Mouse (Mus musculus) midbrain, embryonic 16.5 days (tissue): ENCODE measurements around the gene St6galnac4. TPM values are rescaled to one million over a fixed set of nuclear protein-coding genes. Genes with fewer than 3 reads are reported as not detected.

ENCODE experiments used
- ATAC-seq: fragments of 200-750 bp; cut with Nextera tagmentation; 2 replicates; pipeline ENCODE4 v1.8.0; 2017; ENCODE audit warnings: moderate TSS enrichment
- H3K27ac ChIP-seq: fragments of 300-500 bp; sonication (generic); 2 replicates; pipeline ENCODE4 v1.5.1; 2014; ENCODE audit warnings: mild to moderate bottlenecking, low read length, mixed read lengths
- H3K27me3 ChIP-seq: fragments of 300-500 bp; sonication (generic); 2 replicates; pipeline ENCODE4 v1.6.1; 2014; ENCODE audit warnings: low read depth, low read length, mixed read lengths; ENCODE audit not compliant: control insufficient read depth, insufficient read depth
- H3K36me3 ChIP-seq: fragments of 300-500 bp; sonication (generic); 2 replicates; pipeline ENCODE4 v1.6.1; 2014; ENCODE audit warnings: mild to moderate bottlenecking, low read length, moderate library complexity, mixed read lengths; ENCODE audit not compliant: control insufficient read depth, insufficient read depth
- H3K4me1 ChIP-seq: fragments of 300-500 bp; sonication (generic); 2 replicates; pipeline ENCODE4 v1.6.1; 2014; ENCODE audit warnings: mild to moderate bottlenecking, low read length, mixed read lengths; ENCODE audit not compliant: control insufficient read depth, insufficient read depth
- H3K4me2 ChIP-seq: fragments of 300-500 bp; sonication (generic); 2 replicates; pipeline ENCODE4 v1.6.1; 2014; ENCODE audit warnings: mild to moderate bottlenecking, low read length, mixed read lengths
- H3K4me3 ChIP-seq: fragments of 300-500 bp; sonication (generic); 2 replicates; pipeline ENCODE4 v1.5.1; 2014; ENCODE audit warnings: low read depth, mild to moderate bottlenecking, low read length, moderate library complexity, mixed read lengths
- H3K9ac ChIP-seq: fragments of 300-500 bp; sonication (generic); 2 replicates; pipeline ENCODE4 v1.6.1; 2014; ENCODE audit warnings: low read depth, low read length, mixed read lengths
- H3K9me3 ChIP-seq: fragments of 300-500 bp; sonication (generic); replicated peaks from 2 replicates; pipeline ENCODE4 v1.6.1; 2014; ENCODE audit warnings: mild to moderate bottlenecking, low read length, mixed read lengths; ENCODE audit not compliant: control insufficient read depth, poor library complexity, severe bottlenecking
- WGBS: fragments of 180-500 bp; shearing (Covaris S2); extraction: QIAGEN DNeasy Blood & Tissue Kit; methylation state at CpG from one replicate; pipeline ENCODE4 v1.1.7; 2014; 5-methylcytosine and 5-hydroxymethylcytosine counted together
- polyA plus RNA-seq: library from polyadenylated mRNA; unstranded; fragments of >200 nt; fragmentation: Nextera tagmentation; extraction: Ambion mirVana; gene quantifications from 2 replicates; pipeline ENCODE4 v1.2.1, GENCODE M21; 2015

The St6galnac4 gene
- 33.4 and 39.0 TPM in 2 replicates for polyA plus RNA-seq

GRCm38 (mm10) chr2:32586871-32587351 is at the start of gene St6galnac4:
TSS of gene St6galnac4 (plus strand) at chr2:32587095.
- Histone ChIP-seq H3K27me3 (no peaks in the 10 kb centered on the region), H3K4me2 (peak within 1 kb of the TSS; percentile 66), H3K9me3 (no peaks in the 10 kb centered on the region), H3K9ac (peak within 1 kb of the TSS; percentile 86), H3K4me1 (peaks cover 16% of the 10 kb centered on the region), H3K27ac (peak within 1 kb of the TSS; percentile 60; the same call in 1 of the 2 replicates), H3K36me3 (no peaks in the 10 kb centered on the region), H3K4me3 (peak within 1 kb of the TSS; percentile 63)
- under 1% methylated on average over 38 of the region's 38 CpGs for WGBS
- peak; percentile 75 for ATAC-seq

GRCm38 (mm10) chr2:32537360-32537905 is 49.5 kb upstream of the St6galnac4 start:
- no peaks in the 10 kb centered on the region for H3K9me3 ChIP-seq
- no peaks in the 10 kb centered on the region for H3K27me3 ChIP-seq
- ATAC-seq: no peak
- no peaks in the 10 kb centered on the region for H3K36me3 ChIP-seq
- peak overlapping the region; percentile 62 for H3K27ac ChIP-seq
- peak overlapping the region; percentile 83 for H3K4me3 ChIP-seq
- peak overlapping the region; percentile 95 for H3K9ac ChIP-seq
- H3K4me1 ChIP-seq: peaks cover 38% of the 10 kb centered on the region
- 9% methylated on average over 9 of the region's 9 CpGs for WGBS
- peak overlapping the region; percentile 88 for H3K4me2 ChIP-seq

DNA sequence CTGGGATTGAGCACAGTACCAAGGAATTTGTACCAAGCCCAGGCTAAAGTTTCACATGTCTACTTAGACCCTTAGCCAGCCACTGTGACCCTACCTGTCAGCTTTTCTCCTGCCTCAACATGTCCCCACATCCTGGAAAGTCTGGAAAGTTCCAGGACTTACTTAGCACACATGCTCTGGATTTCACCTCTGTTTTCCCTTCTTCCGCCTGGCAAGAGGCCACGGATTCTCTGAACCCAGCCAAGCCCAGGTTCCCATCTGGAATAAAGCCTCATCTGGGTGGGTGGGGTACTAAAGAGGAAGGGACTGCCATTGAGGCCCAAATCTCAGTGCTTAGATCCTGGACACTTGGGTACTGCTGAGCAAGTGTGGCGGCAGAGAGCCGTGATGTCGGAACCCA is 49.0 kb upstream of the St6galnac4 start:
- no peaks in the 10 kb centered on the region for H3K27me3 ChIP-seq
- WGBS: 74% methylated on average over 5 of the region's 5 CpGs
- peaks cover 40% of the 10 kb centered on the region for H3K4me1 ChIP-seq
- H3K9ac ChIP-seq: peak overlapping the region; percentile 95; the same call in 1 of the 2 replicates
- ATAC-seq: no peak
- peak overlapping the region; percentile 88 for H3K4me2 ChIP-seq
- H3K4me3 ChIP-seq: peak overlapping the region; percentile 83
- H3K27ac ChIP-seq: no peak overlapping the region
- H3K9me3 ChIP-seq: no peaks in the 10 kb centered on the region
- no peaks in the 10 kb centered on the region for H3K36me3 ChIP-seq

DNA sequence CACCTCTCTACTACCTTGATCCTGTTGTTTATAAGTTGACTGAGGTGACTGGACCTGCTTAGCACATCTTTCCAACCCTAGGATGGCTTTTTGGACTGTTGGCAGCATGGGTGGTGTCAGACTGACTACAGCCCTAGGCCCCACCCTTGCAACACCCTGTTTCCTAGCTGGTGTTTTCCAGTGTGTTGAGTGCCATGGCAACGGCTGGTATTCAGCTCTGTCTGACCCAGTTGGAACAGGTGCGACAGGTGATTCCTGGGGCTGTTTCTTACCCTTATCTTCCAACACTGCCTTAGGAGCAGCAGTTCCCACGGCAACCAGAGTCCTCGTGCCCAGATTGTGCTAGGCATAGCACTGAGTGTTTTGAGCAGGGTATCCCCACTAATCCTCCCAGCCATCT is 48.4 kb upstream of the St6galnac4 start:
- Histone ChIP-seq H3K9ac (no peak overlapping the region), H3K4me3 (no peak overlapping the region), H3K27ac (no peak overlapping the region), H3K9me3 (no peaks in the 10 kb centered on the region), H3K4me2 (peak overlapping the region; percentile 88), H3K4me1 (peaks cover 42% of the 10 kb centered on the region), H3K36me3 (no peaks in the 10 kb centered on the region), H3K27me3 (no peaks in the 10 kb centered on the region)
- 60% methylated on average over 4 of the region's 4 CpGs for WGBS
- no peak for ATAC-seq

- no peak overlapping the region for H3K9ac ChIP-seq
- ATAC-seq: no peak
- H3K4me3 ChIP-seq: no peak overlapping the region
- H3K4me2 ChIP-seq: no peak overlapping the region; the same call in 1 of the 2 replicates
- no peaks in the 10 kb centered on the region for H3K9me3 ChIP-seq
- no peaks in the 10 kb centered on the region for H3K36me3 ChIP-seq
- no peak overlapping the region for H3K27ac ChIP-seq
- H3K4me1 ChIP-seq: peaks cover 37% of the 10 kb centered on the region
- H3K27me3 ChIP-seq: no peaks in the 10 kb centered on the region
- WGBS: 77% methylated on average over 14 of the region's 14 CpGs
Observed at GRCm38 (mm10) chr2:32539452-32539981, 47.4 kb upstream of the St6galnac4 start.

- Histone ChIP-seq H3K27me3 (no peaks in the 10 kb centered on the region), H3K36me3 (no peaks in the 10 kb centered on the region), H3K4me3 (no peak overlapping the region), H3K4me2 (no peak overlapping the region), H3K27ac (no peak overlapping the region), H3K4me1 (peaks cover 32% of the 10 kb centered on the region), H3K9ac (no peak overlapping the region), H3K9me3 (no peaks in the 10 kb centered on the region)
- 91% methylated on average over 2 of the region's 2 CpGs for WGBS
- ATAC-seq: no peak
Observed at GRCm38 (mm10) chr2:32541333-32541908, 45.5 kb upstream of the St6galnac4 start.

DNA sequence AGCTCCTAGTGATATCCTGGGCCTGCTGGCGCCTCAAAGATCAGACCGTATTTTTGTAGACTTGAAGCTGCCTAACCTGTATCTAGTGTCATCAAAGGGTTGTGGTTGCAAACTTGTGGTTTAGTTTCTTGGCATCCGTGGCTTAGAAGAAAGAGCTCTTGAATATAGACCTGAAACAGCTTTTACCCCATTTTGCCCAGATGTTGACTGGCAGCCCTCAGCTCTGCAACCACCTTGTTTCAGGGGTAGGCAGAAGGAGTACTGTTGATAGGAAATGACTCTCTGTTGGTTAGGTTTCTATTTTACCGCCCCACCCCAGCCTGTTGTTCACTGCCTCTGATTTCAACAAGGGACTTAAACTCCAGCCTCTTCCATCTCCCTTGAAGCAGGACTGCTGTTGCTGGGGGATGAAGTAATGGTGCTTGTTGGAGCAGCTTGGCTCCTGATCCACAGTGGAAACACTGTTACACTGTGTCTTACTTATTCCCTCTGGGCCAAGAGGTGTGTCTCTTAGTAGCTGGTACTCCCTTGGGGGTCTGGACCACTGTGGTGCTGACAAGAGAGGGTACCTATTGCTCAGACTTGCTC is 44.8 kb upstream of the St6galnac4 start:
- no peak overlapping the region for H3K9ac ChIP-seq
- WGBS: 92% methylated on average over 4 of the region's 4 CpGs
- no peak overlapping the region for H3K27ac ChIP-seq
- peaks cover 26% of the 10 kb centered on the region for H3K4me1 ChIP-seq
- H3K4me3 ChIP-seq: no peak overlapping the region
- H3K36me3 ChIP-seq: no peaks in the 10 kb centered on the region
- ATAC-seq: no peak
- no peaks in the 10 kb centered on the region for H3K27me3 ChIP-seq
- no peak overlapping the region for H3K4me2 ChIP-seq
- no peaks in the 10 kb centered on the region for H3K9me3 ChIP-seq

DNA sequence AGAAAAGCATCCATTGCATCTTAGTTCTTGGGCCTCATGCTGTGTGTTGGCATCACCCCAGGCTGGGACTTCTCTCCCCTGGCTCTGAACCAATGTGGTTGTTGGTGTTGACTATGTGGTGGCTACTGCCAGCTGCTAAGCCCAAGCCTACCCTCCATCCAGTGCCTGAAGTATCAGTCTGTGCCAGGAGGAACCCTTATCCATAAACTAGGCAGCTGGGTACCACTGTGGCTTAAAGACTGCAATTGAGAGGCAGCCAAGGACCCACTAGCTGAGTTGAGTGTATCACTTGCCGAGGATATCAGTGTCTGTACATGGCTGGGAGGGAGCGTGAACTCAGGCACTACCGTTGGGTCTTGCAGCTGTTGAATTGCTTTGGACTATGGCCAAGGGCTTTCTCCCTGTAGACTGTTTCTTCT is 43.9 kb upstream of the St6galnac4 start:
- Histone ChIP-seq H3K27ac (no peak overlapping the region), H3K9ac (no peak overlapping the region), H3K4me2 (no peak overlapping the region), H3K9me3 (no peaks in the 10 kb centered on the region), H3K4me3 (no peak overlapping the region), H3K36me3 (no peaks in the 10 kb centered on the region), H3K27me3 (no peaks in the 10 kb centered on the region), H3K4me1 (peaks cover 16% of the 10 kb centered on the region)
- WGBS: 85% methylated on average over 3 of the region's 3 CpGs
- ATAC-seq: no peak

DNA sequence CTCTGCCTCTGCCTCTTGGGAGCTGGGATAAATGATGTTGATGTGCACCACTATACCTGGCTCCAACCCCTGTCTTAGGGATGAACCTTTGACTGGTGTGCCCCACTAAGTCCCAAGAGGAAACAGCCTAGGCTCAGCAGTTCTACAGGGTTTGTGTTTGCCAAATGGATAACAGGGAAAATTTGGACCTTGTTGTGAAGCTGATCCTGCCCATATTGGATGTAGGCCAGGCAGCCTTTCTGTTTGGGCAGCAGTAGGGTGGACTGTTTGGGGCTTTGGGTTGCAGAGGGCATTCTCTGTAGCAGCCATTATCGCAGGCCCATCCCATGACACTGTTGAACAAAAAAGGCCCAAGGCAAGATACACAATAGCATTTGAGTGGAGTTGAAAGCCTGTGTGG is 39.9 kb upstream of the St6galnac4 start:
- Histone ChIP-seq H3K9me3 (no peaks in the 10 kb centered on the region), H3K36me3 (no peaks in the 10 kb centered on the region), H3K27me3 (no peaks in the 10 kb centered on the region), H3K4me2 (no peak overlapping the region), H3K4me3 (no peak overlapping the region), H3K27ac (no peak overlapping the region), H3K9ac (no peak overlapping the region), H3K4me1 (peaks cover 4% of the 10 kb centered on the region; the same call in 1 of the 2 replicates)
- 60% methylated on average over 1 of the region's 1 CpGs for WGBS
- ATAC-seq: no peak
